9 mouse cellular contexts compared by ENCODE assay signal in the genomic region with DNA sequence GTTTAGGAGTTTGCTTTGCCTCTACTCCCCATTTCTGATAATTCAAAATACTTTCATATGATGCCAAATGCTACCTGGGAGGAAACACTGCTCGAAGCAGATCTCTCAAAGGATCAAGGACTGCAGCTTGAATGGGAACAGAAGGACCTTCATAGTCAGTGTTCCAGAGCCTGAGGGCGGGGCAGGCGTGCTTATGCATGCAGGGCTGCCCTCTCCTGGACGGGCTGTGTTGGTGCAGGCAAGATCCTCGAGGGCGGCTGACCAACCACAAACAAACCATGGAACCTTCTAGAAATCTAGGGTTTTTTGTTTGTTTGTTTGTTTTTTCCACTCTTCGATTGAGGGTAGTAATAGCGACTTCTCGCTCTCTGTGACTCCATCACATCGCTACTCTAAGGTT. TPM values are rescaled to one million over a fixed set of nuclear protein-coding genes. Genes with fewer than 3 reads are reported as not detected.
A peak's percentile ranks its signal among the peaks of the same experiment; 100 is the strongest.
DNase-seq lines count a peak whose midpoint lies in the region; ATAC-seq and TF ChIP-seq lines count a peak whose summit lies in the region.
"Had no signal": no experiment of that assay in that cellular context is flagged by ENCODE, and none has a peak within 500 bp of the region (broad histone marks: within the 10 kb centered on the region; RNA-seq: fewer than 3 reads in every experiment).

No protein-coding gene starts in this region.

- no peaks in the 10 kb centered on the region for H3K4me1 ChIP-seq in bone marrow macrophage, adult 2 months (ENCODE audit: control insufficient read depth, insufficient read depth, low read length)
- H3K4me1 ChIP-seq in forebrain, embryonic 14.5 days (ENCODE audit: control insufficient read depth, insufficient read depth, low read length) = no peaks in the 10 kb centered on the region

- no peak overlapping the region for H3K4me2 ChIP-seq in forebrain, embryonic 14.5 days (ENCODE audit: low read length)
- H3K4me2 ChIP-seq: midbrain, embryonic 12.5 days had no signal

- no peak overlapping the region for H3K27ac ChIP-seq in bone marrow macrophage, adult 2 months (ENCODE audit: insufficient read depth, low read depth, low read length)
- no peak overlapping the region for H3K27ac ChIP-seq in forebrain, embryonic 14.5 days (ENCODE audit: low read depth, low read length)
- H3K27ac ChIP-seq: midbrain, embryonic 12.5 days had no signal

- no peaks in the 10 kb centered on the region for H3K36me3 ChIP-seq in forebrain, embryonic 14.5 days (ENCODE audit: control insufficient read depth, insufficient read depth, low read length)
- H3K36me3 ChIP-seq: midbrain, embryonic 12.5 days had no signal

- peak; percentile 69 for TF ChIP-seq CTCF in bone marrow macrophage, adult 2 months (IDR thresholded peaks at IDR 0.05; ENCODE audit: low read depth, low read length)

- no peak; the same call in 1 of the 2 replicates for ATAC-seq in cerebellum, adult (ENCODE audit: insufficient number of reproducible peaks, low FRiP score, low TSS enrichment)
- peak; percentile 32; the same call in 1 of the 2 replicates for ATAC-seq in forebrain, embryonic 14.5 days
- ATAC-seq in hematopoietic stem cell, adult 5-6 weeks (replicated peaks in 1 of 2; ENCODE audit: insufficient read depth in 1 of 2, low FRiP score in 2 of 2, low TSS enrichment in 1 of 2, low read depth in 1 of 2, poor library complexity in 2 of 2, severe bottlenecking in 2 of 2) = peak; percentile 92 to 94

- WGBS in forebrain, embryonic 14.5 days = 63% methylated on average over 10 of the region's 10 CpGs

- H3K9ac ChIP-seq in forebrain, embryonic 14.5 days (ENCODE audit: low read length) = no peak overlapping the region
- H3K9ac ChIP-seq: midbrain, embryonic 12.5 days had no signal

- H3K9me3 ChIP-seq in forebrain, embryonic 14.5 days (replicated peaks; ENCODE audit: control insufficient read depth, low read length) = no peaks in the 10 kb centered on the region
- H3K9me3 ChIP-seq: midbrain, embryonic 12.5 days had no signal

- no peak for TF ChIP-seq POLR2A in bone marrow macrophage, adult 2 months (IDR thresholded peaks at IDR 0.05; ENCODE audit: borderline replicate concordance, low read depth, low read length)

- no peak overlapping the region for H3K4me3 ChIP-seq in bone marrow macrophage, adult 2 months (ENCODE audit: insufficient read depth, low read length)
- H3K4me3 ChIP-seq in forebrain, embryonic 14.5 days (ENCODE audit: low read depth, low read length) = no peak overlapping the region
- H3K4me3 ChIP-seq: midbrain, embryonic 12.5 days had no signal

- peak; percentile 44 for DNase-seq in cerebellum, adult 11 months
- peak; percentile 77 for DNase-seq in forebrain, embryonic 14.5 days (ENCODE audit: low spot score)
- peak; percentile 51 to 62 for DNase-seq in layer of hippocampus, postnatal 36 days
- peak; percentile 58 for DNase-seq in mesoderm, embryonic 11.5 days (ENCODE audit: low read depth, low spot score)
- DNase-seq in spleen, postnatal 36 days (ENCODE audit: low spot score in 2 of 2) = peak; percentile 56 to 61

- H3K27me3 ChIP-seq in forebrain, embryonic 14.5 days (replicated peaks; ENCODE audit: control insufficient read depth, insufficient read depth, low read length) = no peaks in the 10 kb centered on the region
- H3K27me3 ChIP-seq: midbrain, embryonic 12.5 days had no signal

RNA-seq across cellular contexts. Expression of a gene that starts 32.0 kb away (rescaled TPM):
- not detected in 2 replicates for polyA plus RNA-seq in bone marrow macrophage, adult 2 months (2012; ENCODE audit: insufficient read depth, insufficient read length, missing spikeins)
- 0.42 and 0.52 TPM in 2 replicates for polyA plus RNA-seq in forebrain, embryonic 14.5 days (2014; fragmentation: Nextera tagmentation; extraction: Ambion mirVana)
- not detected in 2 replicates for total RNA-seq in hematopoietic stem cell, adult 5-6 weeks (2017)
- total RNA-seq in layer of hippocampus, postnatal 36 days (2021) = not detected
